ENCODE assay signal across 8 mouse cellular contexts in genomic region chr14:100282651-100283050, GRCm38 (mm10). TPM values are rescaled to one million over a fixed set of nuclear protein-coding genes. Genes with fewer than 3 reads are reported as not detected.
DNase-seq lines count a peak whose midpoint lies in the region; ATAC-seq and TF ChIP-seq lines count a peak whose summit lies in the region.

No protein-coding gene starts in this region.

- no peak overlapping the region for H3K9ac ChIP-seq in kidney, embryonic 16.5 days (replicated peaks; ENCODE audit: low read length)
- peak overlapping the region; percentile 84 for H3K9ac ChIP-seq in embryonic facial prominence, embryonic 13.5 days
- H3K9ac ChIP-seq in intestine, postnatal 0 days (ENCODE audit: low read depth, low read length) = no peak overlapping the region
- H3K9ac ChIP-seq in neural tube, embryonic 15.5 days (replicated peaks) = peak overlapping the region; percentile 51

- H3K4me2 ChIP-seq in kidney, embryonic 16.5 days (replicated peaks; ENCODE audit: low read depth, low read length) = peak overlapping the region; percentile 98
- peak overlapping the region; percentile 91 for H3K4me2 ChIP-seq in embryonic facial prominence, embryonic 13.5 days
- peak overlapping the region; percentile 100 for H3K4me2 ChIP-seq in intestine, postnatal 0 days (replicated peaks; ENCODE audit: low read depth)
- peak overlapping the region; percentile 96 for H3K4me2 ChIP-seq in neural tube, embryonic 15.5 days

- H3K9me3 ChIP-seq in kidney, embryonic 16.5 days (ENCODE audit: low read length) = peaks cover 7% of the 10 kb centered on the region; the same call in 1 of the 2 replicates
- peaks cover 2% of the 10 kb centered on the region; the same call in 1 of the 2 replicates for H3K9me3 ChIP-seq in embryonic facial prominence, embryonic 13.5 days
- H3K9me3 ChIP-seq in intestine, postnatal 0 days (ENCODE audit: control insufficient read depth) = no peaks in the 10 kb centered on the region
- H3K9me3 ChIP-seq in neural tube, embryonic 15.5 days (replicated peaks) = no peaks in the 10 kb centered on the region

- no peaks in the 10 kb centered on the region for H3K36me3 ChIP-seq in kidney, embryonic 16.5 days (ENCODE audit: insufficient read depth, low read length)
- H3K36me3 ChIP-seq in embryonic facial prominence, embryonic 13.5 days = no peaks in the 10 kb centered on the region
- no peaks in the 10 kb centered on the region for H3K36me3 ChIP-seq in intestine, postnatal 0 days (ENCODE audit: control insufficient read depth, insufficient read depth)
- no peaks in the 10 kb centered on the region for H3K36me3 ChIP-seq in neural tube, embryonic 15.5 days

- H3K4me1 ChIP-seq in kidney, embryonic 16.5 days (ENCODE audit: insufficient read depth, low read length) = peaks cover 25% of the 10 kb centered on the region
- peaks cover 29% of the 10 kb centered on the region for H3K4me1 ChIP-seq in embryonic facial prominence, embryonic 13.5 days
- H3K4me1 ChIP-seq in intestine, postnatal 0 days (replicated peaks; ENCODE audit: control insufficient read depth, insufficient read depth, low read length) = peaks cover 3% of the 10 kb centered on the region; the same call in 1 of the 2 replicates
- peaks cover 33% of the 10 kb centered on the region for H3K4me1 ChIP-seq in neural tube, embryonic 15.5 days

- no peak overlapping the region for H3K27ac ChIP-seq in kidney, embryonic 16.5 days (ENCODE audit: low read length)
- no peak overlapping the region for H3K27ac ChIP-seq in embryonic facial prominence, embryonic 13.5 days
- no peak overlapping the region for H3K27ac ChIP-seq in intestine, postnatal 0 days (ENCODE audit: low read depth, low read length)
- H3K27ac ChIP-seq in neural tube, embryonic 15.5 days (replicated peaks) = peak overlapping the region; percentile 54

- 10% methylated on average over 7 of the region's 7 CpGs for WGBS in kidney, embryonic 16.5 days
- 4% methylated on average over 7 of the region's 7 CpGs for WGBS in embryonic facial prominence, embryonic 13.5 days
- 14% methylated on average over 7 of the region's 7 CpGs for WGBS in intestine, postnatal 0 days
- WGBS in neural tube, embryonic 15.5 days = 3% methylated on average over 7 of the region's 7 CpGs

- H3K27me3 ChIP-seq in kidney, embryonic 16.5 days (ENCODE audit: insufficient read depth, low read length) = no peaks in the 10 kb centered on the region
- no peaks in the 10 kb centered on the region for H3K27me3 ChIP-seq in embryonic facial prominence, embryonic 13.5 days
- no peaks in the 10 kb centered on the region for H3K27me3 ChIP-seq in intestine, postnatal 0 days (replicated peaks; ENCODE audit: control insufficient read depth, insufficient read depth, low read length)
- H3K27me3 ChIP-seq in neural tube, embryonic 15.5 days (replicated peaks) = no peaks in the 10 kb centered on the region

- no peak for ATAC-seq in kidney, embryonic 16.5 days (ENCODE audit: low FRiP score, low TSS enrichment)
- ATAC-seq in embryonic facial prominence, embryonic 13.5 days (ENCODE audit: insufficient number of reproducible peaks, insufficient read depth, low FRiP score, low TSS enrichment, low read depth) = no peak
- ATAC-seq in intestine, postnatal 0 days = no peak
- no peak for ATAC-seq in neural tube, embryonic 15.5 days (ENCODE audit: low FRiP score)

- no peak for TF ChIP-seq CTCF in intestine, postnatal 0 days (IDR thresholded peaks at IDR 0.05; ENCODE audit: low read depth)

- H3K4me3 ChIP-seq in kidney, embryonic 16.5 days (ENCODE audit: low read length) = peak overlapping the region; percentile 25; the same call in 1 of the 2 replicates
- peak overlapping the region; percentile 68 for H3K4me3 ChIP-seq in embryonic facial prominence, embryonic 13.5 days
- peak overlapping the region; percentile 70; the same call in 1 of the 2 replicates for H3K4me3 ChIP-seq in intestine, postnatal 0 days (ENCODE audit: low read depth, low read length)
- peak overlapping the region; percentile 70 for H3K4me3 ChIP-seq in neural tube, embryonic 15.5 days (replicated peaks)

- no peak for DNase-seq in kidney, postnatal 10 days
- DNase-seq in cerebellum, postnatal 25 days = no peak
- DNase-seq in ovary, postnatal 14 days (ENCODE audit: low spot score) = no peak
- DNase-seq in thymus, adult 18-20 months = no peak

RNA-seq across cellular contexts. Expression of gene Klf12, which starts 1.8 kb away (rescaled TPM):
- polyA plus RNA-seq in kidney, embryonic 16.5 days (2015; fragmentation: Nextera tagmentation; extraction: Ambion mirVana) = 9.1 and 13.0 TPM in 2 replicates
- 31.1 and 33.0 TPM in 2 replicates for polyA plus RNA-seq in embryonic facial prominence, embryonic 13.5 days (2015; fragmentation: Nextera tagmentation; extraction: Ambion mirVana)
- polyA plus RNA-seq in intestine, postnatal 0 days (2015; fragmentation: Nextera tagmentation; extraction: Ambion mirVana) = 2.7 and 3.1 TPM in 2 replicates
- polyA plus RNA-seq in neural tube, embryonic 15.5 days (2015; fragmentation: Nextera tagmentation; extraction: Ambion mirVana) = 33.1 and 35.6 TPM in 2 replicates

Comparison
In these comparisons a context has a peak if more than half of its experiments do, and no peak if none do; other contexts are left out.
1. H3K9ac ChIP-seq: peak in embryonic facial prominence, embryonic 13.5 days (single experiment) and neural tube, embryonic 15.5 days (single experiment); none in kidney, embryonic 16.5 days (single experiment) and intestine, postnatal 0 days (single experiment).
2. Peak in every context shown above with its lines, with median percentiles within 50 percentile points of each other: H3K4me2 ChIP-seq and H3K4me3 ChIP-seq.